Mouse (Mus musculus) cerebellum, adult (tissue): ENCODE measurements around the gene Nek8.

ENCODE experiments used
- ATAC-seq: cut with Nextera tagmentation; 2 replicates; pipeline ENCODE4 v1.9.2; 2017; ENCODE audit warnings: mild to moderate bottlenecking, moderate library complexity, mixed read lengths; ENCODE audit not compliant: insufficient number of reproducible peaks, low FRiP score, low TSS enrichment

The Nek8 gene

GRCm38 (mm10) chr11:78183884-78184514 is 7.5 kb upstream of the Nek8 start:
- ATAC-seq: no peak

DNA sequence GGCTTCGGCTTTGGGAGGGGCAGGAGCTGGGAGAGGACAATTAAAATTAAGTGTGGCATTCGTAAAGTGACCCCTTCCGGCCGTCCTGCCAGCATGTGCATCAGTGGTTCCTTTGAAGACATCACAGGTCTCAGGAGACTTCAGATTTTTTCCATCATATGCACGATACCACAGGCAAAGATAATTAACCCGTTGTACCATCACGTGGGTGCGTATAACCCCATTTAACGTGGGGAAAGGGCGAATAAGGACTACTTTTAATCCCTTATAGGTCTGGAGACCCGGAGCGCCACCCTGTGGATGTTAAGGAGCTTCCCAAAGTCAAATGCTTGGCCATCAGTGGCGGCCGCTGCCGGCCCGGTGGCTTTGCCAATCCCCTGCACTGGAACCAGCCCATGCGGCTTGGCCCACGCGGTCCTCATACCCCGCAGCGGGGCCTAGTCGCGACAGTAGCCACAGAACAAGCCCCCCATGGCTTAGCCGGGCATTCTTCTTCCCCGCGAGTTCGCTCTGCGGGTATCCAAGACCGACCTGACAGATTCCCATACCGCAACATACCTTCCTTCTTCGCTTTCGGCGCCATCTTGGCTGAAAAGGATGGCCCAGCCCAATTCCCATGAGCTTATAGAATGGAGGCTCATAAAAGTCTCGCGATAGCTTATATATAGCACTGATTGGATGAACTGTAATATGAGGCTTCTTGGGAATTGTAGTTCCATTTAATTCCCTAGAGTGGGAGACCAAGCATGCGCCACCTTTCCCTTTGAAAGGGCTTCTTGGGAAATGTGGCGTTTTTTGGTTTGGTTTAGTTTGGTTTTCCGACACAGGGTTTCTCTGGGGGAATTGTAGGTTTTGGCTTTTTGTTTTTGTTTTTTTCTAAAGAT is 6.7 kb upstream of the Nek8 start, which contains the start of gene Rpl23a:
Gene Rpl23a, minus strand, starts transcription at position 624 of the 884 bp plus-strand sequence.
- ATAC-seq: peak; percentile 97

DNA sequence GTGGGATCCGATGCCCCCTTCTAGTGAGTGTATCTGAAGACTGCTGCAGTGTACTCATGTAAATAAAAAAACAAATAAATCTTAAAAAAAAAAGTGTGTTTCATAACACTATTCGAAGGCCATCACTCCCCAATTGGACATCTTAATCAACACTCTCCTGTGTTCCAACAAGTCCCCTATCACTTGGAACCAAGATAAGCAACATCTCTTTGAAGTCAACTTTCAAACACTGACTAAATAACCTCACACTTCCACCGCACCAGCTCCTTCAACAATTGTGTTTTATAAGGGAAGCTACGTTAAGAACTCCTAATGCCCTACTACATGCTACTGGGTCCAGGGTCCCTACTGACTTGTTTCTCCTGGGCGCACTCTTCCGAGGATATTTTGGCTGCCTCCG is 6.0 kb upstream of the Nek8 start:
- ATAC-seq: no peak

DNA sequence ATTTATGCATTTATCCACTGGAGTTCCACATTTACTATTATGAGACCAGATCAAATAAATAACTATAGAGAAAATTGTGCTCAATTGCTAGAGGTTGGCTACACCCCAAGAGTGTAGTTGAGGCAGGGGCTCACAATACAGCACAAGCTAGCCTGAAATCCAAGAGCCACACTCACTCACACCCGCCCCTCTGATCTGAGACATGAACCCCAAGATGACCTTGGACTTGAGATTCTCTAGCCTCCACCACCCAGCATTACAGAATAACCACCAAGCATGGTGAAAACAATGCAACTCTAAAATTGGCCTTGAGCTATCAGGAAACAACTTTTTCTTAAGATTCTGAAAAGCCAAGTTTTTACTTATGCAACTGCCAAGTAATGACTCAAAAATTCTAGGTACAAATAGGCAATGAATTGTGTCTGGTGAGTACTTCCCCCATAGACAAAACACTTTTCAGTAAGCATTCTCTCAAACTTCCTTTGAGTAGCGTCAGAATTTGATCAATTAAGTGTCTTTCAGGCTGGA is 5.4 kb upstream of the Nek8 start:
- no peak for ATAC-seq

DNA sequence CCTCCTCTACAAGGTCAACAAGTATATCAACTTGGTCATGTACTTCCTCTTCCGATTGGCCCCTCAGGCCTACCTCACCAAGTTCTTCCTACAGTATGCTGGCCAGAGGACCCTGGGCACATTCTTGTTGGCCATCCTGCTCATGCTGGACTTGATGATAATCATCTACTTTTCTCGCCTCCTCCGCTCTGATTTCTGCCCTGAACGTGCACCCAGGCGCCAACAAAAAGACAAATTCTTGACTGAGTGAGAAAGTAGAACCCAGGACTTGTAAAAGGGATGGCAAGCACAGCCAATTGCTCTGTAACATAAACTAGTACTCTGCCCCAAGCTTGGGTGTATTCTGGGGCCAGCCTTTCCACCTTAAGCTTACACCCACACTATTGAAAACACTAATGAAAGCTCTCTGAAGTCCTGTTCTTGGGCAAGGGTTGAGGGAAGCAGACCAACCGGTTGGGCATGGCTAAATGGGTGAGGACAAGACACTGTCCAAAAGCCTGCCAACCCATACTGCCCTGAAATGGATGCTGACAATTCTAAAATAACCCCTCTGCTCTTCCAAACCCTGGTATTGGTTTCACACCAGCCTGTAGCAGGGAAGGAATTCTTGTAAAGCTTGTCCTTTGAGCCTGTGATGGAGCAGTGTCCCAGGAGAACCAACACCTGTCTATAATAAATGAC is 3.7 kb upstream of the Nek8 start:
- ATAC-seq: no peak

- no peak for ATAC-seq
Observed at GRCm38 (mm10) chr11:78179438-78179999, 3.0 kb upstream of the Nek8 start.

DNA sequence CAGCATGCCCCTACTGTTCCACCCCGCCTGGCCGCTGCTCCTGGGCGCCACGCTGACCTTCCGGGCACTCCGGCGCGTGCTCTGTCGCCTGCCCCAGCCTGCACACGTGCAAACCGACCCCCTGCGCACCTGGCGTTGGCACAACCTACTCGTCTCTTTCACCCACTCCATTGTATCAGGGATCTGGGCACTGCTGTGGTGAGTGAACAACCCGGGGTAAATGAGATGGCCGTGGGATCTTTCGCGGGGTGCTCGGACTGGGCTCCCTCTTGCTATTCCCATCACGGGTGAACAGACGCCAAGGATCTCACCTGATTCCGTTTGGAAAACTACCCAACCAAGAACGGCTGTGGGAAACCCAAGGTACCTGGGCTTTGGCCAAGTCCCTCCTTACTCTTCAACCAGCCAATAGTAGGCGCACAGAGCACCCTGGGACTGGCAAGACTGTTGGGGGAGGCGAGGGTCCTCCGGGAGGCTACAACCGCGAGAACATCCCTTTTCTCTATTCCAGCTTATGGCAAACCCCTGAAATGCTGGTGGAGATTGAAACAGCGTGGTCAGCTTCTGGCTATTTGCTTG is 2.5 kb upstream of the Nek8 start:
- ATAC-seq: no peak

- ATAC-seq: peak; percentile 75
Observed at GRCm38 (mm10) chr11:78177903-78178858, 1.7 kb upstream of the Nek8 start.

GRCm38 (mm10) chr11:78177437-78177836 is 962 bp upstream of the Nek8 start:
- ATAC-seq: peak; percentile 3; the same call in 1 of the 2 replicates

- ATAC-seq: no peak
Observed at GRCm38 (mm10) chr11:78176905-78177331, 443 bp upstream of the Nek8 start.

DNA sequence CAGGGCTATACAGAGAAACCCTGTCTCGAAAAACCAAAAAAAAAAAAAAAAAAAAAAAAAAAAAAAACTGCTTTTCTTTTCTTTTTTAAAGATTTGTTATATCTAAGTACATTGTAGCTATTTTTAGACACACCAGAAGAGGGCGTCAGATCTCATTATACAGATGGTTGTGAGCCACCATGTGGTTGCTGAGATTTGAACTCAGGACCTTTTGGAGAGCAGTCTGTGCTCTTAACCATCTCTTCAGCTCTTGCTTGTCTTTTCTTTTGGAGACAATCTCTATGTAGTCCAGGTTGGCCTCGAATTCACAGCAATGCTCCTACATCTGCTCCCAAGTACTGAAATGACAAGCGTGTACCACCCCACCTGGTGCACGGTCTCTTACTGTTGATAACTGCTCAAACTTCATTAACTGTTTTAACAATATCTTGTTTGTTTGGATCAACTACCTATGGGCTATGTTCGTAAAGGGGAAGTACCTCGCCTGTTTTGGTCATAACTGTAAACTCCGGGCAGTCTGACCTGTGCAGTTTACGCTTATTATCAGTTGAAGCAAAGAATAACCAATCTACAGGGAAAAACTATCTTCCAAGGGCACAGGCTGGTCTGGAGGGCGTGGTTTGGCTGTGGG is 589 bp downstream of the Nek8 start:
- ATAC-seq: no peak

GRCm38 (mm10) chr11:78174506-78174905 is 2.0 kb downstream of the Nek8 start:
- ATAC-seq: no peak

DNA sequence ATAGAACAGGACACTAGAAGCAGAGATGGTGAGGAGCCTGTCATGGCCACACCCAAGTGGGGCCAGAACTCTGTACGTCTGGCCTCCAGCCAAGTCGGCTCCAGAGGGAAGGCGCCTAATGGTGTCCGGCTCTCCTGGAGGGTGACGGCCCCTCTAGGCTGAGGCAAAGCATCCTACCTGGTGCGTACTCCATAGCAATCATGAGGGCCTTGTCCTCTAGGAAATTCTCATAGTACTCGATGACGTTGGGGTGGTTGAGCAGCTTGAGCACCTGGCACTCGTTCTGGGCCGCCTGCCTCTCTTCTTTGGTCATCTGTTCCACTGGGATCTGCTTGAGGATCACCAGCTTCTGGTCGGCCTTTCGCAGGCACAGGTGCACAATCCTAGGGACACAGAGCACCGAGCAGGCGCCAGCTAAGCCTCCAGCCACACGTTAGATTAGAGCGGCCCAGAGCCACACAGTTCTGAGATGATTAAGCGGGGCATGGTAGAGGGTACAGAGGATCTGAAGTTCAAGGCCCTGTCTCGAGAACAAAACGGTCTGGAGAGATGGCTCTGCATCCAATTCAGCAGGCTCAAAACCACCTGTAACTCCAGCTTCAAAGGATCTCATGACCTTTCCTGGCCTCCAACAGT is 3.6 kb downstream of the Nek8 start:
- ATAC-seq: no peak

DNA sequence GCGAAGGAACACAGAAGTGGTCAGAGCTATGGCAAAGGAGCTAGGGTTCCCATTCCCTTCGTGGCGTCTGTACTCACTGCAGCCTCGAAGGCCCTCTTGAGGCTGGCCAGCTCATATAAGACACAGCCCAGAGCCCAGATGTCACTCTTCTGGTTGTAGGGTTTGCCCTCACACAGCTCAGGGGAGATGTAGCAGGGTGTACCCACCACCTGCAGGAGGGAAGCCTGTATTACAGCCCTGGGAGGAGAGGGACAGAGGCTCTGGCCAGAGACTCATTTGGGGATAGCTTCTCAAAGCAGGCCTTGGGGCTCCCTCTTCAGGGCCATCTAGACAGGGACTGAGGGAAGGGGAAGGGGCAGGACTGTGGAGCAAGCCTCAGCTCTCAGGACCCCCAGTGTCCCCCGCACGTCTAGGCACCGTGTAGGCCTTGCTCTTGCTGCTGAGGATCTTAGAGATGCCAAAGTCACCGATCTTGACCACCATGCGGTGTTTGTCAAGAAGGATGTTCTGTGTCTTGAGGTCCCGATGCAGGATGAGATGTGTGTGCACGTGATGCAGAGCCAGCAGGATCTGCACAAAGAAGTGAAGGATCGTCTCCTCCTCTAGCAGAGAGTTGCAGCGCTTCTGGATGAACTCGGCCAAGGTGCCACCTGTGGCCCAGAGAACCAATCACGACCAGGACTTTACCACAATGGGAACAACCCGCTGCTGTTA is 4.3 kb downstream of the Nek8 start:
- ATAC-seq: no peak

DNA sequence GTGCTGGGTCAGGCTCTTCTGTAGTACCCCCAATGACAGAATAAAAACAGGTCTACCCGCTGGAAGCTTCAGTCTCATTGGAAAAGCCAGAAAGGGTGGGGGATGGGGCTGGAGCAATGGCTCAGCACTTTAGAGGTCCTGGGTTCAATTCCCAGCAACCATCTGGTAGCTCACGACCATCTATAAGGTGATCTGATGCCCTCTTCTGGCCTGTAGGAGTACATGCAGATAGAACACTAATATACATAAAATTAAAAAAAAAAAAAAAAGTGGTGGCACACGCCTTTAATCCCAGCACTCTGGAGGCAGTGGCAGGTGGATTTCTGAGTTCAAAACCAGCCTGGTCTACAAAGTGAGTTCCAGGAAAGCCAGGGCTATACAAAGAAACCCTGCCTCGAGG is 5.1 kb downstream of the Nek8 start:
- ATAC-seq: no peak

DNA sequence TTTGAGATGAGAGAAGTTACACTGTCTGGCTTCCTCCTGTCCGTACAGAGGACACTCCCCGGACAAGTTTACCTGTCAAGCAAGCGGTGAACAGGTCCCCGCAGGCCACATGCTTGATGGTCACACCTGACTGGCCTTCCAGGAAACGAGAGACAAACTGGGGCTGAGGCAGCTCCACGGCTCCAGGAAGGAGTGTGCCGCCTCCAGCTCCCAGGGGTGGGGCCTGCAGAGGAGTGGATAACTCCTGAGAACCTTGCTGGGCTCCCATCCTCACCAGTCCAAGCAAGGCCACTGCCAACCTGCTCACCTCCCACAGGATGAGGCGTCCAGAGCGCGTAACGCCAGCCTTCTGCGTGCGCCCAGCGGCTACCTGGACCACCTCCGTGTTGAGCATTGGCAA is 6.2 kb downstream of the Nek8 start:
- no peak for ATAC-seq
